Mouse (Mus musculus) olfactory bulb, adult 2 months (tissue): ENCODE results near the gene Nat9.

Source experiments
- CTCF ChIP-seq: fragments of 200-500 bp; IDR thresholded peaks from 2 replicates; pipeline ENCODE4 v1.5.1; 2012; ENCODE audit warnings: low read depth, mild to moderate bottlenecking, low read length, moderate library complexity; ENCODE audit not compliant: insufficient read depth
- POLR2A ChIP-seq: fragments of 200-500 bp; IDR thresholded peaks from 2 replicates; pipeline ENCODE4 v1.6.1; 2012; ENCODE audit warnings: mild to moderate bottlenecking, low read depth, low read length, moderate library complexity; ENCODE audit not compliant: insufficient read depth

- TF ChIP-seq CTCF, result no peak
- no peak for TF ChIP-seq POLR2A
Observed at GRCm38 (mm10) chr11:115176399-115177190, 11.1 kb downstream of the Nat9 start.
